Mouse (Mus musculus) midbrain, postnatal 0 days (tissue): ENCODE measurements around the gene Thap11. TPM values are rescaled to one million over a fixed set of nuclear protein-coding genes. Genes with fewer than 3 reads are reported as not detected.
A peak's percentile ranks its signal among the peaks of the same experiment; 100 is the strongest.

Experiments used
- ATAC-seq: fragments of 200-750 bp; cut with Nextera tagmentation; 2 replicates; pipeline ENCODE4 v1.8.0; 2017; ENCODE audit warnings: moderate number of reproducible peaks, mild to moderate bottlenecking, moderate TSS enrichment, moderate library complexity; ENCODE audit not compliant: low FRiP score
- DNase-seq: peaks from one replicate; pipeline ENCODE4 v3.0.0-alpha.2; 2015; ENCODE audit warnings: low spot score
- H3K27ac ChIP-seq: fragments of 300-500 bp; sonication (generic); 2 replicates; pipeline ENCODE4 v1.5.1; 2014; ENCODE audit warnings: low read depth, mild to moderate bottlenecking, low read length, mixed read lengths
- H3K27me3 ChIP-seq: fragments of 300-500 bp; sonication (generic); 2 replicates; pipeline ENCODE4 v1.6.1; 2014; ENCODE audit warnings: low read length, control low read depth, mixed read lengths; ENCODE audit not compliant: insufficient read depth
- H3K36me3 ChIP-seq: fragments of 300-500 bp; sonication (generic); 2 replicates; pipeline ENCODE4 v1.6.1; 2014; ENCODE audit warnings: low read length, control low read depth, mixed read lengths; ENCODE audit not compliant: insufficient read depth
- H3K4me1 ChIP-seq: fragments of 300-500 bp; sonication (generic); 2 replicates; pipeline ENCODE4 v1.6.1; 2014; ENCODE audit warnings: mild to moderate bottlenecking, control low read depth, antibody characterized with exemption, low read length, mixed read lengths; ENCODE audit not compliant: insufficient read depth
- H3K4me2 ChIP-seq: fragments of 300-500 bp; sonication (generic); 2 replicates; pipeline ENCODE4 v1.6.1; 2014; ENCODE audit warnings: low read depth, mild to moderate bottlenecking, low read length, mixed read lengths; ENCODE audit not compliant: poor library complexity, severe bottlenecking
- H3K4me3 ChIP-seq: fragments of 300-500 bp; sonication (generic); 2 replicates; pipeline ENCODE4 v1.5.1; 2014; ENCODE audit warnings: low read depth, mild to moderate bottlenecking, low read length, moderate library complexity
- H3K9ac ChIP-seq: fragments of 300-500 bp; sonication (generic); replicated peaks from 2 replicates; pipeline ENCODE4 v1.6.1; 2014; ENCODE audit warnings: mild to moderate bottlenecking, low read length, moderate library complexity, mixed read lengths; ENCODE audit not compliant: poor library complexity, severe bottlenecking
- H3K9me3 ChIP-seq: fragments of 300-500 bp; sonication (generic); 2 replicates; pipeline ENCODE4 v1.6.1; 2016; ENCODE audit warnings: low read length, control low read depth
- CTCF ChIP-seq: IDR thresholded peaks from 2 replicates; pipeline ENCODE4 v1.5.1; 2016; ENCODE audit warnings: antibody characterized with exemption, mild to moderate bottlenecking
- WGBS: fragments of 180-500 bp; shearing (Covaris S2); extraction: QIAGEN DNeasy Blood & Tissue Kit; methylation state at CpG from one replicate; pipeline ENCODE4 v1.1.7; 2014; 5-methylcytosine and 5-hydroxymethylcytosine counted together
- polyA plus RNA-seq: library from polyadenylated mRNA; unstranded; fragments of >200 nt; fragmentation: Nextera tagmentation; extraction: Ambion mirVana; gene quantifications from 2 replicates; pipeline ENCODE4 v1.2.1, GENCODE M21; 2015
- total RNA-seq: library from RNA; depleted of rRNA; stranded (reverse); fragments of >200 nt; gene quantifications from 2 replicates; pipeline ENCODE4 v1.2.3, GENCODE M21; 2014

The Thap11 gene
- total and polyA plus RNA-seq, 2 experiments from 2014 or later = 42.9 to 80.1 TPM

DNA sequence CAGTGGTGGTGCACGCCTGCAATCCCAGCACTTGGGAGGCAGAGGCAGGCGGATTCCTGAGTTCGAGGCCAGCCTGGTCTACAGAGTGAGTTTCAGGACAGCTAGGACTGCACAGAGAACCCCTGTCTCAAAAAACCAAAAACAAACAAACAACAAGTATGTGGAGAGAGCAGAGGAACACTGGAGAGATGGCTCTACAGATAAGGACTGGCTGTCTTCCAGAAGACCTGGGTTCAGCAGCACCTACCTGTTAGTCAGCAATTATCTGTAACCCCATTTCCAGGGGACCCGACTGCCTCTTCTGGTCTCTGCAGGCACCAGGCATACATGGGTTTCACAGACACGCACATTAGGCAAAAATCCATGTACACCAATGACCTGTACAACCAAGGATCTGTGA, 15.7 kb upstream of the Thap11 start:
- ATAC-seq (no peak), DNase-seq (no peak)
- no peaks in the 10 kb centered on the region for H3K9me3 ChIP-seq
- H3K27ac ChIP-seq = no peak overlapping the region
- WGBS = 94% methylated on average over 5 of the region's 5 CpGs
- no peak overlapping the region for H3K9ac ChIP-seq
- no peak overlapping the region for H3K4me2 ChIP-seq
- no peak overlapping the region for H3K4me3 ChIP-seq
- no peaks in the 10 kb centered on the region for H3K27me3 ChIP-seq
- no peak for TF ChIP-seq CTCF
- H3K36me3 ChIP-seq = peaks cover 7% of the 10 kb centered on the region
- H3K4me1 ChIP-seq = no peaks in the 10 kb centered on the region

GRCm38 (mm10) chr8:105846678-105847077, 8.3 kb upstream of the Thap11 start:
- ATAC-seq = no peak
- Histone ChIP-seq H3K36me3 (peaks cover 49% of the 10 kb centered on the region), H3K4me2 (no peak overlapping the region), H3K27ac (no peak overlapping the region), H3K9ac (no peak overlapping the region), H3K4me1 (peaks cover 6% of the 10 kb centered on the region), H3K9me3 (no peaks in the 10 kb centered on the region), H3K4me3 (no peak overlapping the region), H3K27me3 (no peaks in the 10 kb centered on the region)
- no peak for DNase-seq
- TF ChIP-seq CTCF = no peak
- WGBS = 90% methylated on average over 11 of the region's 11 CpGs

- H3K27me3 ChIP-seq = no peaks in the 10 kb centered on the region
- 73% methylated on average over 4 of the region's 4 CpGs for WGBS
- peaks cover 34% of the 10 kb centered on the region for H3K36me3 ChIP-seq
- H3K27ac ChIP-seq = no peak overlapping the region
- no peak overlapping the region for H3K4me3 ChIP-seq
- no peak for DNase-seq
- ATAC-seq = no peak
- peaks cover 6% of the 10 kb centered on the region for H3K4me1 ChIP-seq
- no peak overlapping the region for H3K4me2 ChIP-seq
- TF ChIP-seq CTCF = no peak
- H3K9ac ChIP-seq = 0 out of 2 replicates have a peak overlapping the region, but pooled peaks have one; percentile 29
- no peaks in the 10 kb centered on the region for H3K9me3 ChIP-seq
Observed at GRCm38 (mm10) chr8:105850014-105850413, 4.9 kb upstream of the Thap11 start.

DNA sequence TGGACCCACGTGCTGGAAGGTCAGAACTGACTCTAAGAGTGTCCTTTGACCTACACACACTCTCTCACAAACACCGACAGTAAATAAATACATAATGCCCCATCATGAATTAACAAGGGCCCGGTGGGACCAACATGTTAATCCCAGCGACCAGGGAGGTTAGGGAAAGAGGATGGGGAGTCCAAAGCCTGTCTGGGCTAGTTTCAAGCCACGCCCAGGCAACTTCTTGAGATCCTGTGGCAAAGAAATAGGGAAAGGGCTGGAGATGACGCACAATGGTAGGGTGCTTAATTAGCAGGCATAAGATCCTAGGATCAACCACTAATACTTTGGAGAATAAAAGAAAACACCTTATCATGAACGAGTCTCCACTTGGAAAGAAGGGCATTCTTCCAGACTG, 4.3 kb upstream of the Thap11 start:
- Histone ChIP-seq H3K4me1 (peaks cover 6% of the 10 kb centered on the region), H3K4me3 (no peak overlapping the region), H3K36me3 (peaks cover 30% of the 10 kb centered on the region), H3K27ac (no peak overlapping the region), H3K27me3 (no peaks in the 10 kb centered on the region), H3K9me3 (no peaks in the 10 kb centered on the region), H3K9ac (0 out of 2 replicates have a peak overlapping the region, but pooled peaks have one; percentile 29), H3K4me2 (0 out of 2 replicates have a peak overlapping the region, but pooled peaks have one; percentile 1)
- no peak for TF ChIP-seq CTCF
- no peak for ATAC-seq
- WGBS = 80% methylated on average over 7 of the region's 7 CpGs
- DNase-seq = no peak

DNA sequence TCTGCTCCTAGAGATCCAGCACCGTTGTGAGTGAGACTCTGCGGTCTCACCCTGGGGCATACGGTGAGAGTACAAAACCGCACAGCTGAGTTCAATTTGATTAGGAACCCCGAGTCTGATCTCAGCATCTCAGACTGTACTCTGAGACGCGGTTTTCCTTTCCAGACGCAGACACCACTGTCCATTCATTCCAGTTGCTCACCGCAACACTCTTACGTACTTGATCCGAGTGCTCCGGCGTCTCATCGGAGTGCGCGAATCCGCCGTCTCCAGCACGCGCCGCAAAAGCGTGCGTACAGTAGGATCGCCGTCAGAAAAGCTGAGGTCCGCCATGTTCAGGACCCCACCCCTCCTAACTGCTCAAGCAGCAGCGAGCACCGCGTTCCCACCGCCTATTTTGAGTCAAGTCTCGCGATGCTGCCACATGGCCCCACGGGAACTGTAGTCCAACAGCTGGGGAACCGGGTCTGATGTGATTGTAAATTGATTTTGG, 3.2 kb upstream of the Thap11 start:
- peak overlapping the region; percentile 71 for H3K27ac ChIP-seq
- peaks cover 12% of the 10 kb centered on the region for H3K4me1 ChIP-seq
- no peaks in the 10 kb centered on the region for H3K9me3 ChIP-seq
- TF ChIP-seq CTCF = no peak
- H3K27me3 ChIP-seq = no peaks in the 10 kb centered on the region
- DNase-seq (peak; percentile 97), ATAC-seq (peak; percentile 84)
- peak overlapping the region; percentile 75 for H3K4me2 ChIP-seq
- peak overlapping the region; percentile 68 for H3K9ac ChIP-seq
- WGBS = under 1% methylated on average over 34 of the region's 34 CpGs
- peaks cover 21% of the 10 kb centered on the region for H3K36me3 ChIP-seq
- H3K4me3 ChIP-seq = peak overlapping the region; percentile 69

DNA sequence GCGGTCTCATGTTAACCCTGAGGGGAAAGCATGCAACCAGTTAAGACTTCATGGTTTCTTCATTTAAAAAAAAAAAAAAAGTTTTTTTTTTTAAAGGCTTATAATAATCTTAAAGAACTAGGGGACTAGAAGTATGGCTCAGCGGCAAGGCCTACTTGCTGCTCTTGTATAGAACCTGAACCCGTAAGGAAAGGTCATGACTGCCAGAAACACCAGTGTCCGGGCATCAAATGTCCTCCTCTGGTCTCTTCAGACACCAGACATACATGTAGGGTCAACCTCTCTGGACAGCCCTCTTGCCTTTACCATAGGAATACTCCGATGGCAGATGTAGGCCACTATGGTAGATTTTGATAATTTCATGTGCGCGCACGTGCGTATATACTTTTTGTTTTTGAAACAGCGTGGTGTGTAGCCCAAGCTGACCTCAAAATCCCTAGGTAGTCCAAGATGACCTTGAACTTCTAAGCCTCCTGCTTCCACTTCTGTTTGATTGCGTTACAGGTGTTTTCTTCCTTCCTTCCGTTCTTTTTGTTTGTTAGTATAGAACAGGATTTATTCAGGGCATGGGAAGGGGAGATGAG, 2.7 kb upstream of the Thap11 start:
- H3K27ac ChIP-seq = no peak overlapping the region
- no peak for TF ChIP-seq CTCF
- no peaks in the 10 kb centered on the region for H3K9me3 ChIP-seq
- no peaks in the 10 kb centered on the region for H3K27me3 ChIP-seq
- ATAC-seq (no peak), DNase-seq (no peak)
- H3K4me1 ChIP-seq = peaks cover 15% of the 10 kb centered on the region
- H3K4me2 ChIP-seq = no peak overlapping the region
- no peak overlapping the region for H3K9ac ChIP-seq
- WGBS = 83% methylated on average over 12 of the region's 12 CpGs
- peaks cover 16% of the 10 kb centered on the region for H3K36me3 ChIP-seq
- H3K4me3 ChIP-seq = peak overlapping the region; percentile 69
